Mouse (Mus musculus): ENCODE data around the gene Olfr715. TPM values are rescaled to one million over a fixed set of nuclear protein-coding genes. Genes with fewer than 3 reads are reported as not detected.
"Not testable (repeated sequence)": the region's sequence is repeated elsewhere in the genome, so short reads cannot be mapped to it uniquely, and the experiment has no call there.

Gene Olfr715
- total RNA-seq (2021), result not detected
- long read RNA-seq, experiment 1, result 0 reads
- long read RNA-seq, experiment 2, result 0 reads

GRCm38 (mm10) chr7:107130983-107131382 is at the start of gene Olfr715:
Olfr715 (minus strand) TSS chr7:107131083.
- not testable (repeated sequence) for DNase-seq (ENCODE audit: low spot score in 2 of 2)

GRCm38 (mm10) chr7:107180406-107180805 is 49.5 kb upstream of the Olfr715 start:
- no peak for DNase-seq (ENCODE audit: low spot score in 2 of 2)

- DNase-seq (ENCODE audit: low spot score in 2 of 2), result no peak
These were observed 35.8 kb upstream of the Olfr715 start, which contains the start of gene Nlrp14 for GRCm38 (mm10) chr7:107166690-107167089. Nlrp14 (plus strand) TSS chr7:107166990.

- DNase-seq (ENCODE audit: low spot score in 2 of 2), result not testable (repeated sequence)
These were observed 7.1 kb upstream of the Olfr715 start, which contains the start of gene Olfr716 for GRCm38 (mm10) chr7:107138027-107138426. Olfr716 (plus strand) TSS chr7:107138327.

- DNase-seq (ENCODE audit: low spot score in 2 of 2), result not testable (repeated sequence)
These were observed 20.6 kb downstream of the Olfr715 start, which contains the start of gene Olfr715b for GRCm38 (mm10) chr7:107110269-107110668. Olfr715b (minus strand) TSS chr7:107110369.

- DNase-seq (ENCODE audit: low spot score in 2 of 2), result no peak
These were observed 38.0 kb downstream of the Olfr715 start, which contains the start of gene Olfr17 for GRCm38 (mm10) chr7:107092920-107093319. Olfr17 (plus strand) TSS chr7:107093220.

Other genes with a start within 250 kb of the Olfr715 start
- not detected for gene Olfr706, start 242.9 kb downstream of the Olfr715 start, total RNA-seq (2021)
- gene Olfr707, start 229.8 kb downstream of the Olfr715 start, total RNA-seq (2021), result not detected
- not detected for gene Olfr1532-ps1, start 223.1 kb downstream of the Olfr715 start, total RNA-seq (2021)
- gene Olfr709-ps1, start 198.9 kb downstream of the Olfr715 start, total RNA-seq (2021), result under 1 TPM; 0.06 to 0.08 TPM
- gene Olfr710, start 182.8 kb downstream of the Olfr715 start, total RNA-seq (2021), result not detected
- not detected for gene Olfr6, start 167.1 kb downstream of the Olfr715 start, total RNA-seq (2021)
- not detected for gene Olfr711, start 155.6 kb downstream of the Olfr715 start, total RNA-seq (2021)
- gene Olfr2, start 125.0 kb downstream of the Olfr715 start, total RNA-seq (2021), result not detected
- gene Olfr713, start 99.9 kb downstream of the Olfr715 start, total RNA-seq (2021), result not detected
- gene Olfr714, start 60.1 kb downstream of the Olfr715 start, total RNA-seq (2021), result not detected
- gene Olfr17, start 37.9 kb downstream of the Olfr715 start, total RNA-seq (2021), result not detected
- not detected for gene Olfr715b, start 20.7 kb downstream of the Olfr715 start, total RNA-seq (2021)
- gene Olfr716, start 7.2 kb upstream of the Olfr715 start, total RNA-seq (2021), result not detected
- under 1 TPM in 1 of 2 experiments, not detected in 1; 0.17 TPM for gene Nlrp14, start 35.9 kb upstream of the Olfr715 start, total RNA-seq (2021)
- gene Rbmxl2, start 78.4 kb upstream of the Olfr715 start, total RNA-seq (2021), result not detected
- 10 to 100 TPM in 1 of 2 experiments, 1 to 10 TPM in 1; 10.0 to 12.8 TPM for gene Syt9, start 239.6 kb upstream of the Olfr715 start, total RNA-seq (2021)